In the genomic region with DNA sequence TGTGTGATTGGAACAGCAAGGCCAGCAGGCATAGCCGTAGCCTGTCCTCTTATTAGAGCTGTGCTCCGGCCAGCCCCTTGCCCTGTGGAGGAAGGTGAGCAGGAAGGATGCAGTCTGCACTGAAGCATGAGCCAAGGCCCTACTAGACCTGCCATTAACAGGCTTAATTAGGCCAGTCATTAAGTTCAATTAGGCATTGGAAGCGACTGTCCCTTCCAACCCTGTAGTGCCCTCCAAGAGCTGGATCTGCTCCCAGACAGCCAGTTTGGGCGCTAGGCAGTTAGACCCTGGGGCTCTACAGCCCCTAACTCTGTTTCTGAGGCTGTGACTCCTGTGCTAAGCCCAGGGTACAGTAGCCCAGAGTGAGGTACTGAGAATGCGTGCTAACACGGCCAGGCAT, we compare ENCODE assay signal across 19 mouse cellular contexts.
"Had no signal": no experiment of that assay in that cellular context is flagged by ENCODE, and none has a peak within 500 bp of the region (broad histone marks: within the 10 kb centered on the region; RNA-seq: fewer than 3 reads in every experiment).

No protein-coding gene starts in this region.

- H3K9me3 ChIP-seq: limb, embryonic 12.5 days; limb, embryonic 15.5 days; midbrain, embryonic 10.5 days; midbrain, embryonic 13.5 days; stomach, embryonic 15.5 days had no signal

- H3K4me1 ChIP-seq: limb, embryonic 15.5 days; megakaryocyte, embryonic 14.5 days; midbrain, embryonic 10.5 days; midbrain, embryonic 13.5 days; stomach, embryonic 15.5 days had no signal

- DNase-seq: kidney, adult 9 months; kidney, postnatal 14 days; kidney, postnatal 4 days; left cerebral cortex, postnatal 4 days; liver, postnatal 0 days; lung, embryonic 14.5 days; lung, postnatal 36 days; right cerebral cortex, postnatal 25 days; spleen, adult 18-20 months; thymus, postnatal 25 days had no signal

- H3K36me3 ChIP-seq: limb, embryonic 12.5 days; limb, embryonic 15.5 days; midbrain, embryonic 10.5 days; midbrain, embryonic 13.5 days; stomach, embryonic 15.5 days had no signal

- H3K4me3 ChIP-seq: limb, embryonic 12.5 days; limb, embryonic 15.5 days; megakaryocyte, embryonic 14.5 days; midbrain, embryonic 10.5 days; midbrain, embryonic 13.5 days; stomach, embryonic 15.5 days had no signal

- H3K9ac ChIP-seq: limb, embryonic 12.5 days; limb, embryonic 15.5 days; liver, embryonic 14.5 days; liver, postnatal 0 days; lung, embryonic 14.5 days; midbrain, embryonic 13.5 days; stomach, embryonic 15.5 days had no signal

- H3K4me2 ChIP-seq: limb, embryonic 12.5 days; limb, embryonic 15.5 days; liver, embryonic 11.5 days; lung, embryonic 14.5 days; midbrain, embryonic 13.5 days; stomach, embryonic 15.5 days had no signal

- H3K27me3 ChIP-seq: limb, embryonic 12.5 days; limb, embryonic 15.5 days; midbrain, embryonic 13.5 days; stomach, embryonic 15.5 days had no signal

- ATAC-seq: liver, postnatal 0 days; lung, postnatal 0 days; midbrain, embryonic 13.5 days had no signal

- H3K27ac ChIP-seq: limb, embryonic 12.5 days; limb, embryonic 15.5 days; liver, embryonic 14.5 days; midbrain, embryonic 10.5 days; midbrain, embryonic 13.5 days; stomach, embryonic 15.5 days had no signal
